Mouse (Mus musculus) brain, embryonic 14.5 days (tissue): ENCODE data around the gene 2310034G01Rik.

Source experiments
- CTCF ChIP-seq: fragments of 200-500 bp; IDR thresholded peaks from 2 replicates; pipeline ENCODE4 v1.5.1; 2012; ENCODE audit warnings: inconsistent platforms, mild to moderate bottlenecking, moderate library complexity, borderline replicate concordance; ENCODE audit not compliant: insufficient read depth, insufficient read length; ENCODE audit errors: extremely low read depth
- POLR2A ChIP-seq: fragments of 200-500 bp; IDR thresholded peaks from 2 replicates; pipeline ENCODE4 v1.6.1; 2012; ENCODE audit warnings: mild to moderate bottlenecking, inconsistent platforms, borderline replicate concordance; ENCODE audit not compliant: poor library complexity, insufficient read depth, insufficient read length, severe bottlenecking; ENCODE audit errors: extremely low read depth

GRCm38 (mm10) chr19:46314151-46314601 is 35.9 kb downstream of the 2310034G01Rik start:
- TF ChIP-seq CTCF (no peak), POLR2A (no peak)
